Mouse (Mus musculus): Measurements from ENCODE around the gene Pdcd7. TPM values are rescaled to one million over a fixed set of nuclear protein-coding genes. Genes with fewer than 3 reads are reported as not detected.
"Not testable (repeated sequence)": the region's sequence is repeated elsewhere in the genome, so short reads cannot be mapped to it uniquely, and the experiment has no call there.

Gene Pdcd7
- polyA plus RNA-seq, 1 experiment from 2014 or later: 7.2 TPM

DNA sequence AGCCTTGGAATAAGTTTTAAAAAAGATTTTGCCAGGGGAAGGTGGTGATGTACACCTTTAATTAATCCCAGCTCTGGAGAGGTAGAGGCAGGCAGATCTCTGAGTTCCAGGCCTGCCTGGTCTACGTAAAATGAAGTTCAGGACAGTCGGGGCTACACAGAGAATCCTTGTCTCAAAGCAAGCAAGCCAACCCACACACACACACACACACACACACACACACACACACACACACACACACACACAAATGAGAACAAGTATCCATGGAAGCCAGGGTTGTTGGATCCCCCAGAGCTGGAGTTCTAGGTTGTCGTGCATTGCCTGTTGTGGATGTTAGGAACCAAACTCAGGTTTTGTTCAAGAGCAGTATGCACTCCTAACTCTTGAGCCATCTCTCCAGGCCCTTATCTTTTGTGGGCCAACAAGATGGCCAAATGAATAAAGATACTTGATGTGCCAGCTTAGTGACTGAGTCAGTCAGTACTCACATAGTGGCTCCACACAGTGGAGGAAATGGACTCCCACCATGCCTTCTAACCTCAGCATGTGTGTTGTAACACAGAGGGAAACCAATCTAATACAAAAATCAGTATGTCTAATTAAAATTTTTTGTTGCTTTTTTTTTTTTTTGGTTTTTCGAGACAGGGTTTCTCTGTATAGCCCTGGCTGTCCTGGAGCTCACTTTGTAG is 33.1 kb upstream of the Pdcd7 start:
- Histone ChIP-seq H3K4me2 (ENCODE audit: low read length) (no peak overlapping the region), H3K4me1 (ENCODE audit: control insufficient read depth, insufficient read depth, low read length) (no peaks in the 10 kb centered on the region), H3K27me3 (ENCODE audit: control insufficient read depth, insufficient read depth, low read depth, low read length) (no peaks in the 10 kb centered on the region), H3K36me3 (ENCODE audit: control insufficient read depth, insufficient read depth, low read length) (peaks cover 34% of the 10 kb centered on the region), H3K9ac (ENCODE audit: low read depth, low read length) (no peak overlapping the region), H3K9me3 (replicated peaks; ENCODE audit: control insufficient read depth, low read length, poor library complexity, severe bottlenecking) (no peaks in the 10 kb centered on the region), H3K4me3 (ENCODE audit: low read depth, low read length) (no peak overlapping the region), H3K27ac (ENCODE audit: low read length) (no peak overlapping the region)
- 98% methylated on average over 4 of the region's 4 CpGs for WGBS
- no peak for ATAC-seq

DNA sequence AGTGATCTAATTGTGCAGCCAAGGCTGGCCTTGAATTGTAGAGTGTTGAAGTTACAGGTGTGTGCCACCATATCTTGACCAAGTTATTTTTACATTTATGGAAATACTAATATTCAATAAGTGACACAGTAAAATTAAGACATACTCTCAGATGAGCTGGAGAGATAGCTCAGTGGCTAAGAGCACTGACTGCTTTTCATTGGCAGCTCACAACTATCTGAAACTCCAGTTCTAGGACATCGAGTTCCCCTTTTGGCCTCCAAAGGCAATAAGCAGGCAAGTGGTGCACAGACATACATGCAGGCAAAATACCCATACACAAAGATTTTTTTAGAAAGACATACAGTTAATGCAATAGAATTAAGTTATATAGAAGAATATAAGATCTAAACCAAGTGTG is 32.1 kb upstream of the Pdcd7 start:
- Histone ChIP-seq H3K4me2 (ENCODE audit: low read length) (no peak overlapping the region), H3K9ac (ENCODE audit: low read depth, low read length) (no peak overlapping the region), H3K27ac (ENCODE audit: low read length) (no peak overlapping the region), H3K9me3 (replicated peaks; ENCODE audit: control insufficient read depth, low read length, poor library complexity, severe bottlenecking) (no peaks in the 10 kb centered on the region), H3K4me1 (ENCODE audit: control insufficient read depth, insufficient read depth, low read length) (no peaks in the 10 kb centered on the region), H3K4me3 (ENCODE audit: low read depth, low read length) (no peak overlapping the region), H3K36me3 (ENCODE audit: control insufficient read depth, insufficient read depth, low read length) (peaks cover 29% of the 10 kb centered on the region), H3K27me3 (ENCODE audit: control insufficient read depth, insufficient read depth, low read depth, low read length) (no peaks in the 10 kb centered on the region)
- WGBS: 94% methylated on average over 1 of the region's 1 CpGs
- ATAC-seq: no peak

DNA sequence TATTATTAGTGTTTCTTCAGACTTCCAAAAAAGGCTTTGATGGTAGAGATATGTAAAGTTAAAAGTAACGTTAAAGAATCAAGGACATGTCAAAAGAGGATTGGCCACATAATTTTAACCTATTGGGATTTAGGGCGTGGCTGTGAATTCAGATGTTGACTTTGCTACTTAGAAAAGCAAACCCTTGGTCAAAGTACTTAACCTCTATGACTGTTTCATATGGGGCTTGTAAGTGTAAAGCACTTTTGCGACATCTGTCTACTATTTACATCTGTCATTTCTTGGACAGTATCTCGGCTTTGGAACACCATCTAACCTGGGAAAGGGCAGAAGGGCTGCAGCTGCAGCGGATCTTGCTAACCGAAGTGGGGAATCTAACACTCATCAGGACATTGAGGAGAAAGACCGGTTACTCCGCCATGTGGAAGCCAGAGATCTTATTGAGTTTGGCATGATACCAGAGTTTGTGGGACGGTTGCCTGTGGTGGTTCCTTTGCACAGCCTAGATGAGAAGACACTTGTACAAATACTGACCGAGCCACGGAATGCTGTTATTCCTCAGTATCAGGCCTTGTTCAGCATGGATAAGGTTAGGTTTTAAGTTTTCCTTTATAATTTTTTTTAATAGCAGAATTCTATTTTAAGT is 23.5 kb upstream of the Pdcd7 start:
- Histone ChIP-seq H3K36me3 (ENCODE audit: control insufficient read depth, insufficient read depth, low read length) (peaks cover 37% of the 10 kb centered on the region), H3K4me1 (ENCODE audit: control insufficient read depth, insufficient read depth, low read length) (no peaks in the 10 kb centered on the region), H3K9ac (ENCODE audit: low read depth, low read length) (no peak overlapping the region), H3K27ac (ENCODE audit: low read length) (no peak overlapping the region), H3K4me3 (ENCODE audit: low read depth, low read length) (no peak overlapping the region), H3K4me2 (ENCODE audit: low read length) (no peak overlapping the region), H3K9me3 (replicated peaks; ENCODE audit: control insufficient read depth, low read length, poor library complexity, severe bottlenecking) (no peaks in the 10 kb centered on the region), H3K27me3 (ENCODE audit: control insufficient read depth, insufficient read depth, low read depth, low read length) (no peaks in the 10 kb centered on the region)
- ATAC-seq: no peak
- 93% methylated on average over 11 of the region's 11 CpGs for WGBS

DNA sequence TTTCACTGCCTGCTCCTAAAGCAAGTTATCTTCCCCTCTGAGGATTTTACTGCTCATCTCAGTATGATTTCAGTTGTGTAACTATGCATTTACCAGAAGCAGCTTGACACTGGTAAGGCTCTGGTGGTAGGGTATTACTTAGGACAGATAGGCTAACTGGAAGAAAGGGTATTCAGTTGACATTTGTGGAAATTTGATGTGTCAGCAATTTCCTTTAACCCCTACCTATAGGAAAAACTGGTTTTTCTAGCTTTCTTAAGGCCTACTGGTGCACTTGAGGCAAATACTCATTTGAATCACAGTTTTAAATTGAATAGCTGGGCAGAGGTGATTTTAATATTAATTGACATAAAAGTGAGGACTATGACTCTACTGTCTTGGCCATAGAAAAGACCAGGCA is 19.9 kb upstream of the Pdcd7 start:
- ATAC-seq: no peak
- peaks cover 29% of the 10 kb centered on the region for H3K36me3 ChIP-seq (ENCODE audit: control insufficient read depth, insufficient read depth, low read length)
- H3K9ac ChIP-seq (ENCODE audit: low read depth, low read length): no peak overlapping the region
- H3K27me3 ChIP-seq (ENCODE audit: control insufficient read depth, insufficient read depth, low read depth, low read length): no peaks in the 10 kb centered on the region
- H3K4me1 ChIP-seq (ENCODE audit: control insufficient read depth, insufficient read depth, low read length): no peaks in the 10 kb centered on the region
- H3K4me3 ChIP-seq (ENCODE audit: low read depth, low read length): no peak overlapping the region
- no peak overlapping the region for H3K4me2 ChIP-seq (ENCODE audit: low read length)
- no peak overlapping the region for H3K27ac ChIP-seq (ENCODE audit: low read length)
- H3K9me3 ChIP-seq (replicated peaks; ENCODE audit: control insufficient read depth, low read length, poor library complexity, severe bottlenecking): no peaks in the 10 kb centered on the region

DNA sequence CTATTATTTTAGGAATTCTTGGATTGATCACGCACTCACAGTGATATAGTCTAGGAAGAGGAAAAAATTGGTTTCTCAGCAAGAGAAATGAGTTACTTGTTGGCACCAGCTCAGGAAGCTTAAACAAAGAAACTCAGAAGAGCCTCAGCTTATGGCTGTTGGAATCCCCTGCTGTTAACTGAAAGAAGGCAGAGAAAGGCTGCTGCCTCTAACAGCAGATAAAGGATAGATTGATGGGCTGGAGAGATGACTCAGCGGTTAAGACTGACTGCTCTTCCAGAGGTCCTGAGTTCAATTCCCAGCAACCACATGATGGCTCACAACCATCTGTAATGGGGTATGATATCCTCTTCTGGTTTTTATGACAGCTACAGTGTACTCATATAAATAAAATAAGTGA is 18.5 kb upstream of the Pdcd7 start:
- H3K36me3 ChIP-seq (ENCODE audit: control insufficient read depth, insufficient read depth, low read length): peaks cover 21% of the 10 kb centered on the region

DNA sequence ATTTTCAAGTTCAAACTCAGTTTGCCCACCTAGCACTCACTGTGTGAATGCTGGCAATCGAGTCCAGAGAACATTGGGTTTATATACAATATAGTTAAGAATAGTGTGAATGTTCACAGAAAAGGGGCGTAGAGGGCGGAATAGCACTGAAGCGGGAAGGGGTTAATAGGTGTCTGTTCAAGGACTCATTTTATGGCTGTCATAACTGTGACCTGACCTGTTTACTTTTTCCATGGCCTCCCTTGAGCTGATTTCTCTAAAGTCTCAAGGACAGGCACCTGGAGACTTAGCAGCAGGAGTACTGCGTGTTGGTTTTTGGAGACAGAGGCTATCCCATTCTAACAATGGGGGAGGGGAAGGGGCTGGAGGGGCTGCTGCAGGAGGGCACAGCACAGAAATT is 11.9 kb upstream of the Pdcd7 start:
- H3K4me1 ChIP-seq (ENCODE audit: control insufficient read depth, insufficient read depth, low read length): no peaks in the 10 kb centered on the region
- H3K4me3 ChIP-seq (ENCODE audit: low read depth, low read length): no peak overlapping the region
- no peak overlapping the region for H3K9ac ChIP-seq (ENCODE audit: low read depth, low read length)
- no peak overlapping the region for H3K27ac ChIP-seq (ENCODE audit: low read length)
- 0 out of 2 replicates have a peak, but pooled peaks cover 2% of the 10 kb centered on the region for H3K36me3 ChIP-seq (ENCODE audit: control insufficient read depth, insufficient read depth, low read length)
- ATAC-seq: no peak
- WGBS: 88% methylated on average over 5 of the region's 5 CpGs
- no peaks in the 10 kb centered on the region for H3K27me3 ChIP-seq (ENCODE audit: control insufficient read depth, insufficient read depth, low read depth, low read length)
- H3K9me3 ChIP-seq (replicated peaks; ENCODE audit: control insufficient read depth, low read length, poor library complexity, severe bottlenecking): no peaks in the 10 kb centered on the region
- H3K4me2 ChIP-seq (ENCODE audit: low read length): no peak overlapping the region

More for the DNA sequence above, 18.5 kb upstream of the Pdcd7 start:
- no peaks in the 10 kb centered on the region for H3K9me3 ChIP-seq (replicated peaks; ENCODE audit: control insufficient read depth, low read length, poor library complexity, severe bottlenecking)
- WGBS: 97% methylated on average over 2 of the region's 2 CpGs
- H3K4me3 ChIP-seq (ENCODE audit: low read depth, low read length): no peak overlapping the region
- H3K27me3 ChIP-seq (ENCODE audit: control insufficient read depth, insufficient read depth, low read depth, low read length): no peaks in the 10 kb centered on the region
- H3K4me1 ChIP-seq (ENCODE audit: control insufficient read depth, insufficient read depth, low read length): no peaks in the 10 kb centered on the region
- no peak overlapping the region for H3K9ac ChIP-seq (ENCODE audit: low read depth, low read length)
- ATAC-seq: no peak
- H3K4me2 ChIP-seq (ENCODE audit: low read length): no peak overlapping the region
- H3K27ac ChIP-seq (ENCODE audit: low read length): no peak overlapping the region

DNA sequence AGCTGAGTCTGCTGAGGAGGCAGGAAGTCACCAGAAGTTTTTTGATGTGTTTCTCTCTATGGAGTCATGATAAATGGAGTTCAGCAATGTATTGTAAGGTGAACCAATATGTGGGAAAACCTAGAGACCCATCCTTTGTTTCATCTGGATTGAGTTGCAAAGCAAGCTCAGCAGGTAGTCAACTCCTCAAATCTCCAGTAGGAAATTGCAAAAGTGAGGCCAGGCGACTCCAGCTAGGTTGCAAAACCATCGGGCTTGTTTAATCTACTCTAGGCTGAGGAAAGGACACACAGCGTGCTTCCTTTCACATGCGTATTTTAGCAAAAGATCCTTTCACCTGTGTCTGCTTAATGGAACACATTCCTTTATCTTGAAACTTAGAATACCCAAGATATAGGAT is 6.8 kb upstream of the Pdcd7 start:
- H3K9me3 ChIP-seq (replicated peaks; ENCODE audit: control insufficient read depth, low read length, poor library complexity, severe bottlenecking): no peaks in the 10 kb centered on the region; the same call in 1 of the 2 replicates
- no peaks in the 10 kb centered on the region for H3K36me3 ChIP-seq (ENCODE audit: control insufficient read depth, insufficient read depth, low read length)
- H3K4me3 ChIP-seq (ENCODE audit: low read depth, low read length): no peak overlapping the region
- 83% methylated on average over 4 of the region's 4 CpGs for WGBS
- H3K4me2 ChIP-seq (ENCODE audit: low read length): no peak overlapping the region
- no peaks in the 10 kb centered on the region for H3K27me3 ChIP-seq (ENCODE audit: control insufficient read depth, insufficient read depth, low read depth, low read length)
- ATAC-seq: no peak
- H3K27ac ChIP-seq (ENCODE audit: low read length): no peak overlapping the region
- H3K9ac ChIP-seq (ENCODE audit: low read depth, low read length): no peak overlapping the region
- H3K4me1 ChIP-seq (ENCODE audit: control insufficient read depth, insufficient read depth, low read length): no peaks in the 10 kb centered on the region

DNA sequence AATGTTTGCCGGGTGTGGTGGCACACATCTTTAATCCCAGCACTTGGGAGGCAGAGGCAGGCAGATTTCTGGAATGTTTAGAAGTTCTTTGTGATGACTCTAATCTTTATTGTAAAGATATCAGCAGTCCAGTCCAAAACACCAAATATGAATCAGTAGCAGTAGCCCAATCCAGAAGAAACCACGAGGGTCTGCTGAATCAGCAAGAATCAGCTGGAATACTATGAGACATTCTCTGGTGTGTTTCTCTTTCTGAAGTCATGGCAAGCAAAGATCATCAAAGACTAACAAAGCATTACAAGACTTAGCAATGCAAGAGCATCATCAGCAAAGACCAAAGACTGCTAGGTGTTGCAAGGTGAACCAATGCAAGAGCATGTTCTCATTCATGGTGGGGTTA is 5.5 kb upstream of the Pdcd7 start:
- Histone ChIP-seq H3K4me2 (ENCODE audit: low read length) (no peak overlapping the region), H3K4me3 (ENCODE audit: low read depth, low read length) (no peak overlapping the region), H3K27ac (ENCODE audit: low read length) (no peak overlapping the region), H3K9me3 (replicated peaks; ENCODE audit: control insufficient read depth, low read length, poor library complexity, severe bottlenecking) (no peaks in the 10 kb centered on the region; the same call in 1 of the 2 replicates), H3K4me1 (ENCODE audit: control insufficient read depth, insufficient read depth, low read length) (no peaks in the 10 kb centered on the region), H3K9ac (ENCODE audit: low read depth, low read length) (no peak overlapping the region), H3K27me3 (ENCODE audit: control insufficient read depth, insufficient read depth, low read depth, low read length) (no peaks in the 10 kb centered on the region), H3K36me3 (ENCODE audit: control insufficient read depth, insufficient read depth, low read length) (no peaks in the 10 kb centered on the region)
- ATAC-seq: no peak
- 81% methylated on average over 2 of the region's 2 CpGs for WGBS

DNA sequence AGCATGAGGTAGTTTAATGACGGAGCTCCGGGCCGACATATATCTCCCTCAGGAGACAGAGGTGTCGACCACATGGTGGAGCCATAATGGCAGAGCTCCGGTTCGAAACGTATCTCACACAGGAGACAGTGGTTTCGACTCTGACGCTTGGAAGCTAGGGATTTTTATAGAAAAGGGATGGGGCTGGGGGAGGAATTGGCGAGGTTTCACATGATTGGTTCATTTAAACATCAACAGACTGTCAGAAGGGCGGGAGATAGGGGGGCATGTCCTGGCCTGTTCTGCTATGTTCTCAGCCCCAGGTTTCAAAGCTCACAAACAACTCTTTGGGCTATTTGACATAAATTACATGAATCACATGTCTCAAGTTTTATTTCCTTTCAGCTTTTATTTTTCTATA is 465 bp upstream of the Pdcd7 start:
- H3K9me3 ChIP-seq (replicated peaks; ENCODE audit: control insufficient read depth, low read length, poor library complexity, severe bottlenecking); H3K27me3 ChIP-seq (ENCODE audit: control insufficient read depth, insufficient read depth, low read depth, low read length); H3K36me3 ChIP-seq (ENCODE audit: control insufficient read depth, insufficient read depth, low read length): not testable (repeated sequence)
- Histone ChIP-seq H3K4me3 (ENCODE audit: low read depth, low read length) (peak overlapping the region; percentile 98), H3K9ac (ENCODE audit: low read depth, low read length) (peak overlapping the region; percentile 95; the same call in 1 of the 2 replicates), H3K4me1 (ENCODE audit: control insufficient read depth, insufficient read depth, low read length) (peaks cover 15% of the 10 kb centered on the region), H3K27ac (ENCODE audit: low read length) (peak overlapping the region; percentile 94), H3K4me2 (ENCODE audit: low read length) (peak overlapping the region; percentile 98)
- ATAC-seq: peak; percentile 57; the same call in 1 of the 2 replicates
- 66% methylated on average over 11 of the region's 11 CpGs for WGBS

Measured in midbrain, embryonic 16.5 days (tissue).